Mouse (Mus musculus) spleen, postnatal 4 days (tissue): ENCODE measurements around the gene Prr3.
"Not testable (repeated sequence)": the region's sequence is repeated elsewhere in the genome, so short reads cannot be mapped to it uniquely, and the experiment has no call there.

Experiments used
- DNase-seq, 2 experiments: peaks; one replicate each; pipeline ENCODE4 v3.0.0; 2022; ENCODE audit warnings: low spot score in 2 of 2

Gene Prr3

DNA sequence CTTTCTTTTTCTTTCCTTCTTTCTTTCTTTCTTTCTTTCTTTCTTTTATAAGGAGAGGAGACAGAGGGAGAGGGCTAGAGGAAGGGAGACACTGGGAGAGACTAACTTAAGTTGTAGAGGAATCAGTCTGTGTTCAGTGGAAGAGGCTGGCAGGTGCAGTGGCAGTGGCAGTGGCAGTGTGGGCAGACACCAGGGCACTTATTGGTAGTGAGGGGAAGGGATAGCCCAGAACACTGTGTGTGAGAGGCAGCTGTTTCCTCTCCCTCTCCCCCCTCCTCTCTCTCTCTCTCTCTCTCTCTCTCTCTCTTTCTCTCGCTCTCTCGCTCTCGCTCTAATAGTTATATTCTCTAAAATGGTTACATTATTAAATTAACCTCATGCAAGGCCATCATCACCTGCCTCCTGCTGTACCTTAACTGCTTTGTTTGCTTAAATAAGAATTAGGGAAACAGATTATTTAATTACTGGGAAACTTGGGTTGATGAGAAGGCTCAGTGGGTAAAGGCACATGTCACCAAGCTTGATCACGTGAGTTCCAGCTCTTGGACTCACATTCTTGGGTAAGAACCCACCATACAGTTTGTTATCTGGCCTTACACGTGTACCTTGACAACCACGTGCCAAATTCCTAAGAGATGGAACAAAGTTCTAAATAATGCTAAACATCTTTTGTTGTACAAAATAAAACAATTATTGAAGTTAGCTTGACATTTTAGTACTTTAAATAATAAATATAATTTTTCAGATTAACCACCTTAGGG lies 18.7 kb upstream of the Prr3 start:
- no peak for DNase-seq

DNA sequence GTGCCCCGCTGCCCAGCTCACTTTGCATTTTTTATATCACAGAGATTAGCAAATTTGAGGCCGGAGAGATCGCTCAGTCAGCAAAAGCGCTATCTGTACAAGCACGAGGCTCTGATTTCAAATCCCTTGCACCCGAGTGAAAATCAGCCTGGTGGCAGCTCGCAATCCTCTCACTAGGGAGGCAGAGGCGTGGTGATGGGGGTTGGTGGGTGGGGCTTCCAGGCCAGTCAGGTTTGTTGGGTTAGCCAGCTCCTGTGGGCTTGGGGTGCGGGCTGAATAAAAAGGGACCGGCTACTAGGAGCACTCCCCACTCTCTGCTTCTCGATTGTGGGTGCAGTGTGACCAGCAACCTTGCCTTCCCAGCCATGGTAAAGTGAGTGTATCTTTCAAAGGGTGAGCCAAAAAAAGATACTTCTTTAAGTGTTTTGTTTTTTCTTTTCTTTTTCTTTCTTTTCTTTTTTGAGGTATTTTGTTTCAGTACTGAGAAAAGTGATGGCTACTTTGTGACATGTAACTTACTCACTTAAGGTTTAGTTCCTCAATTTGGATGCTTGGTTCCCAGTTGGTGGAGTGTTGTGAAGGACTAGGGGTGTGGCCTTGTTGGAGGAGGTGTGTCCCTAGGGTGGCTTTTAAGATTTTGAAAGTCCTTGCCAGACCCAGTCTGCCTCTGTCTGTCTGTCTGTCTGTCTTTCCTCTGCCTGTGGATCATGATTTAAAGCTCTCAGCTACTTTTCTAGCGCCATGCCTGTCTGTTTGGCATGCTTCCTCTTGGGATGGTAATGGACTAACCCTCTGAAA lies 17.9 kb upstream of the Prr3 start:
- DNase-seq: peak; percentile 71 to 81

DNA sequence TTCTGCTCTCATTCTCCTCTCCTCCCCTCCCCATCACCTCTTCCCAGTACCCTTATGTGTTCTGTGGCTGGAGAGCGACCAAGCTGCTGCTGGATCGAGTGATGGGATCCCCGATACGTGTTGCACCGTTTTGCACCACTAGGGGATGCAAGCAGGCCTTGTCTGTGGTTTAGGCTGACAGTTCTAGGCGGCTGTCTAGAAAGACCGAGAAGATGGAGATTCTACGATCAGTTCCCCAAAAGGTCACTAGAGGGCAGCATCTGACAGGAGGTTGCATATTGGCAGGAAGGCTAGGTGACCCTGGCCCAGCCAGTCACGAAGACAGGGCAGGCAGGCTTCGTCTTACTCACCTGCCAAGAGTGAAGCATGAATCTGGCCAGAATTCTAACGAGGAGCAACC lies 16.9 kb upstream of the Prr3 start:
- peak; percentile 99 for DNase-seq

GRCm38 (mm10) chr17:35994879-35995240 lies 14.8 kb upstream of the Prr3 start:
- DNase-seq: no peak

DNA sequence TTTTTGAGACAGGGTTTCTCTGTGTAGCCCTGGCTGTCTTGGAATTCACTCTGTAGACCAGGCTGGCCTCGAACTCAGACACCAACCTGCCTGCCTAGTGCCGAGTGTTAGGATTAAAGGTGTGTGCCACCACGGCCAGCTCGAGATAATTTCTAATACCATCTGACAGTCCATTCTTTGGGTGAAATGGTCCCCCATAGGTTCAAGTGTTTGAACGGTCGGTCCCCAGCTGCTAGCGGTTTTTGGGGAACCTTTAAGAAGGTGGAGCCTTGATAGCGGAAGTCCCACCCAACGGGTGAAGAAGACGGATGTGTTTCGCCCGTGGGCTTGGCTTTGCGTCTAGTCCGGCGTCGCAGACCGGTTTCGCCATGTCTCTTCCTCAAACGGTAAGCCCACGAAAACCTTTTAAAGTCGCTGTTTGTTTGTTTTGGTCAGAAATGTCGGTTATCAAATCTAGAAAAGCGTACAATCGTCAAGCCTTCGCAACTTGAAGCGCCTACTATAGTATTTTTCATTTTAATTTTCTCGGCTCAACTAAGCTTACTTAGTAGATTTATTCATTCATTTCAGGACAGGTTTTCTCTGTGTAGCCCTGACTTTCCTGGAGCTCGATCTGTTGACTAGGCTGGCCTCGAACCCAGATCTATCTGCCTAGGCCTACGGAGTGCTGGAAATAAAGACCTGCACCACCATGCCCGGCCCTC lies 14.3 kb upstream of the Prr3 start:
- peak; percentile 82 to 87 for DNase-seq

- peak; percentile 82 to 95 for DNase-seq
These were observed 13.6 kb upstream of the Prr3 start for GRCm38 (mm10) chr17:35993675-35994074.

DNA sequence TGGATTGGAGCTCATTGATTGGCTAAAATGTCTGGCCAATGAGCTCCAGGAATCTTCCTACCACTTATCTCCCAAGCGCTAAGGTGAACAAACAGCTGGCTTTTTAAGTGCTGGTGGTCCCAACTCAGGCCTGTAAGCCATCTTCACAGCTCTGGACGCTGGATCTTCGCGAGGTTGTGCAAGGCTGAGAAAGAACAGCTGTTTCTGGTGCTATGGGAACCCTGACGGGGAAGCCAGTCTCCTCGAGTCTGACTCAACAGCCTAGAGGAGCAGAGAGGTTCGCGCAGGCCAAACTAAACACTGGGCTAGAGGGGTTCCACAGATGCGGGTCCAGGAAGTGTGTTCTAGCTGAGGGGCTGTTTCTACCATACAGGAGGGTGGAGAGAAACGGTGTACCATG lies 11.7 kb upstream of the Prr3 start:
- DNase-seq: no peak

- no peak for DNase-seq
These were observed 1.7 kb upstream of the Prr3 start for GRCm38 (mm10) chr17:35981776-35982175.

DNA sequence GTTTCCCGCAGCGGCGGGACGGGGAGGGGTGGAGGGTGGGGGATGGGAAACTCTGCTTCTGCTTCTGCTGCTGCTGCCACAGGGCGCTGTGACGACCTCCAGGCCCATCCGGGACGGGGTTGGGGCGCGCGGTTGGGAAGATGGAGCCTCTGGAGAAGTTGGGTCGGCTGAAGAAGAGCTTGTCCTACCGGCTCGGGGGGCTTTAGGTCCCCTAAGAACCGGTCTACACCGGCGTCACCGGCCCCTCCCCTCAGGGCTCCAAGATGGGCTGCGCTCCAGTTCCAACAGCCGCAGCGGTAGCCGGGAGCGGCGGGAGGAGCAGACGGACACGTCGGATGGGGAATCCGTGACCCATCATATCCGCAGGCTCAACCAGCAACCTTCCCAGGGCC lies 323 bp upstream of the Prr3 start:
- DNase-seq: no peak

- peak in 1 of 2 experiments; percentile 26 for DNase-seq
These were observed 1.1 kb downstream of the Prr3 start for GRCm38 (mm10) chr17:35978811-35979400.

GRCm38 (mm10) chr17:35972131-35972530 lies 7.9 kb downstream of the Prr3 start:
- DNase-seq: no peak

GRCm38 (mm10) chr17:35969418-35970389 lies 10.3 kb downstream of the Prr3 start, which contains the start of gene Abcf1:
Gene Abcf1, minus strand, starts transcription at chr17:35969761.
- peak; percentile 100 for DNase-seq

- DNase-seq: peak in 1 of 2 experiments; percentile 49
These were observed 12.4 kb downstream of the Prr3 start for GRCm38 (mm10) chr17:35967621-35968020.

GRCm38 (mm10) chr17:35963279-35963678 lies 16.8 kb downstream of the Prr3 start:
- DNase-seq: peak in 1 of 2 experiments; percentile 50

GRCm38 (mm10) chr17:35958533-35959223 lies 21.4 kb downstream of the Prr3 start:
- DNase-seq: no peak

DNA sequence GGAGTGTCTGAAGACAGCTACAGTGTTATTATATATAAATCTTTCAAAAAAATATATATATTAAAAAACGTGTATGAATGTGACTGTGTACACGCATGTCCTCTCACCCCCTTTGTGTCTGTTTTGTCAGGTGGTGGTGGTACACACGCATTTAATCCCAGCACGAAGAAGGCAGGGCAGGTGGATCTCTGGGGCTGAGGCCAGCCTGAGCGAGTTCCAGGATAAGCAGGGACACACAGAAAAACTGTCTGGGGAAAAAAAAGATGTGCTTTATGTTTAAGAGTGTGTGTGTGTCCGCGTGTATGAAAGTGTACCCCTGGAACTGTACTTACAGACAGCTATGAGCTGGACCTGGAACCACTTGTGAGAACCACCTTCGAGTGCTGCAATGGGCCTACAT lies 25.4 kb downstream of the Prr3 start:
- DNase-seq: no peak

DNA sequence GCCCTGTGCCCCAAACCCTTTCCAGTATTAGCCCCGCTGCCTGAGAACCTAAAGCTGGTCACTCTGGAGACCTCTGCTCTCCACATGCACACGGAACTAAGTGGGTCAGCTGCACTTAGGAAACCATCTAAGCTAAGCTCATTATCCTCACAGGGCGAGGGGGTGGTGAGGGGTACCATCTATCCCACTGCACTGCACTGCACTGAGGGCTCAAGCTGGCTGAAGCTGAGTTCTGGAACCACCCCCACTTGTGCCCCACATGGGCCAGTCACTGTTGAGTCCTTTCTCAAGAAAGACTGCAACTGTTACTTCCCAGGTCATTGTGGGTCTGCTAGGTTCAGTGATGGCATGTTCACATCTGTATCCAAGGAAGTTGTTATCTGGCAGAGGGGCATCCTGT lies 27.5 kb downstream of the Prr3 start:
- DNase-seq: not testable (repeated sequence)

DNA sequence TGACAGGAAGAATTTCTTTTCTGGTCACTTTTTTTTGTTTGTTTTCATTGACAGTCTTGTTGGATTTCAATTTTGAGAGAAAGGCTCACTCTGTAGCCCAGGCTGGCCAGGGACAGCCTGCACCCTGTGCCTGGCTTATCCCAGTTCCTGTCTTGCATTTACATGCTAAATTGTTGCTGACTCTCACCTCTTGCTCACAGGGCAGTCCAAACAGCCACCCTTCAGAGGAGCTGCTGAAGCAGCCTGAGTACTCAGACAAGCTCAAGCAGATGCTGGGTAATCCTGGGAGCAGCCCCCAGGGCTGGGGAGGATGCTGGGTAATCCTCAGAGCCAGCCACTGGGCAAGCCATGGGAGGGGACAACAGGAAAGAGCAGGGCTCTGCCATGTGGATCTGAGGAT lies 29.1 kb downstream of the Prr3 start:
- DNase-seq: not testable (repeated sequence)

GRCm38 (mm10) chr17:35939941-35940340 lies 40.1 kb downstream of the Prr3 start:
- no peak for DNase-seq

DNA sequence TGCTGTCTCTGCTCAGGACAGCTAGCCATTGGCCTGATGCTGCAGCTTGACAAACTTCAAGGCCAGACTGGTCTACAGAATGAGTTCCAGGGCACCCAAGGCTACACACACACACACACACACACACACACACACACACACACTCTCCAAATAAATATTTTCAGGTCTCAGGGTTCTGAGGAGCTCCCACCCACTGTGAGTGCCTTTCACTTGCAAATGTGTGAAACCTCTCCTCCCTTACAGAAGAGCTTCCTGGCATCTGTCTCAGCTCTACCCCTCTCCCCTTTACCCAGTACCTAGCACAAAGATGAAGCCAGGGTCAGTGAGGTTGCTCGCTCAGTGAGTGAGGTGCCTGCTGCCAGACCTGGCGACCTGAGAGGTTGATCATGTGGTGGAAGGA lies 40.9 kb downstream of the Prr3 start:
- DNase-seq: no peak
